Mouse (Mus musculus) gastrocnemius, postnatal 4 days (tissue): ENCODE data around the gene Clrn2. TPM values are rescaled to one million over a fixed set of nuclear protein-coding genes. Genes with fewer than 3 reads are reported as not detected.

Experiments used
- DNase-seq, 2 experiments: peaks; one replicate each; pipeline ENCODE4 v3.0.0; 2021 to 2022; ENCODE audit warnings: low spot score in 2 of 2, mixed read lengths in 2 of 2
- total RNA-seq, 2 experiments: library from RNA; stranded (reverse); gene quantifications; 2 replicates each; pipeline ENCODE4 v1.2.3; 2021

Clrn2 gene
- total RNA-seq, 2 experiments from 2014 or later, result not detected

- DNase-seq, result no peak
Measured at GRCm38 (mm10) chr5:45497564-45497963, 44.0 kb downstream of the Clrn2 start.

- no peak for DNase-seq
Measured at GRCm38 (mm10) chr5:45510071-45510470, 56.5 kb downstream of the Clrn2 start.

- DNase-seq, result peak in 1 of 2 experiments; percentile 5
Measured at GRCm38 (mm10) chr5:45512908-45513307, 59.4 kb downstream of the Clrn2 start.

GRCm38 (mm10) chr5:45513511-45513910 is 60.0 kb downstream of the Clrn2 start:
- DNase-seq, result no peak

Other genes with a start within 250 kb of the Clrn2 start
- 100 to 1,000 TPM; 118 to 124 TPM for gene Qdpr, start 3.5 kb upstream of the Clrn2 start, total RNA-seq
- 10 to 100 TPM; 71.6 to 79.9 TPM for gene Lap3, start 39.6 kb downstream of the Clrn2 start, total RNA-seq
- gene Med28, start 66.5 kb downstream of the Clrn2 start, total RNA-seq, result 10 to 100 TPM; 45.1 to 49.1 TPM
- gene Fam184b, start 185.9 kb downstream of the Clrn2 start, total RNA-seq, result 1 to 10 TPM; 1.8 to 2.0 TPM
- 10 to 100 TPM; 11.6 to 14.3 TPM for gene Ncapg, start 216.2 kb downstream of the Clrn2 start, total RNA-seq